Mouse (Mus musculus) MEL-GATA-1-ER (cell line): ENCODE measurements around the gene Slc25a23.
A peak's percentile ranks its signal among the peaks of the same experiment; 100 is the strongest.

Source experiments
- DNase-seq: peaks from one replicate; pipeline ENCODE4 v3.0.0-alpha.2; 2012; ENCODE audit warnings: low read depth; ENCODE audit errors: extremely low read depth

Slc25a23 gene

DNA sequence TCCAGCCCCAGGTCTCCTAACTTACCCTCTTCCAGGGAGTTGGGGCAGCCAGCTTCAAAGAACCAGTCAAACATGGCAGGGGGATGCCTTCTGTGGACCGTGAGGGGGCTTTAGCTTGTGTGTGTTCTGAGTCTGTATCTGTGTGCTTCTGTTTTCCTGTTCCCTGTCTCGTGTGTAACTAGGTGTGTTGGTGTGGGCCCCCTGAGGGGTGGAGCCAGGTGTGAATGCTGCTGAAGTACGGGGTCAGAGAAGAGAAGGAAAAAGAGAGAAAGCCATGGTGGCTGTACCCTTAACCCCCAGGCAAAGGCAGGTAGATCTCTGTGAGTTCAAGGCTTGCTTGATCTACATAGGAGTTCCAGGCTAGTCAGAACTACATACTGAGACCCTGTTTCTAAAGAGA, 17.3 kb upstream of the Slc25a23 start:
- DNase-seq, result no peak

DNA sequence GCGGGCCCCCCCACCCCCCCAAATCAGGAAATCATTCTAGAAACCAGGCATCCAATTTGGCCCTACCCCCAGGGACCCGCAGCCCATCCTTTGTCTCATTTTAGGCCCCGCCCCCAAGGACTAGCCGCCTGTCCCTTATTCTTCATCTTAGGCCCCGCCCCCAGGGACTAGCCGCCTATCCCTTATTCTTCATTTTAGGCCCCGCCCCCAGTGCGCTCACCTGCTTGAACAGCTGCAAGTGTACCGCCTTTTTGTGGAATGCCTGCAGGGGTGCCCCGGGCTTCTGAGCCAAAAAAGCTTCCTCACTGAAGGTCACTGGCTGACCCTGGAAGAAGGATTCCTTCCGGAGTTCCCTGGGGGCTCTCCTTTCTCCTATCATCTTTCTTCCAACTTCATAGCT, 11.0 kb upstream of the Slc25a23 start:
- no peak for DNase-seq

DNA sequence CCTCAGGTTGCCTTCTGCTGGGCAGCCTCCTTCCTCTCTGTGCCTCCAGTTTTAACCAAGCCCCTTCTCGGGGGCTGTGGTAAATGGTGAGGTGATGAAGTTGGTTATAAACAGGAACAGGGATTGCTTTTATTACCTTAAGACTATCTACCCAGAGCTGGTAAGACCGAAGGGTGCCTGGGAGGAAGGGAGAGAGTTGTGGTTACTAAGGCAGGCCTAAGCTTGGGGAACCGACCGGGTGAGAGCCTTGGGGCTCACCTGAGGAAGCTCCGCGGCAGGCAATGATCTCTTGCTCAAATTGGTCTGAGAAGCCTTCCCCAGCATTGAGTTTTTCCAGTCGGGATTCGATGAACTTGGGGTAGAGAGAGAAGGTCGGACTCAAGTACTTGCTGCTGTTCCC, 10.6 kb upstream of the Slc25a23 start:
- no peak for DNase-seq

DNA sequence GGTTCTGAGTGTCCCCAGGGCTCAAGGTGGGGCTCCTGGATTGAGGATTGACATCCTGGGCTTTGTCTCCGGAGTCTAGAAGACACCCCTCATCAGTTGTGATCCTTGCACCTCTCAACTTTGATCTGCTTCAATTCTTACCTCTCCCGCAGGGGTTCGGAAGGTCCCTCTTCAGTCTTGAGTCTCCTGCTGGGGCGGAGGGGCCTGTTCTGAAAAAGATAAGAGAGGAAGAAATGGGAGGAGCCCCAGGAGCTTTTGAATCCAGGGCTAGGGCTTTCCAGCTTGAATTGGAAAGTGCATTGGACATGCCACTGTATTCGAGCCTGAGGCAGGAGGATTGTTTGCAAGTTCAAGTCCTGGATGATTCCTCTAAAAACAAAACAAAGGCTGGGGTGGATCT, 7.2 kb upstream of the Slc25a23 start:
- no peak for DNase-seq

DNA sequence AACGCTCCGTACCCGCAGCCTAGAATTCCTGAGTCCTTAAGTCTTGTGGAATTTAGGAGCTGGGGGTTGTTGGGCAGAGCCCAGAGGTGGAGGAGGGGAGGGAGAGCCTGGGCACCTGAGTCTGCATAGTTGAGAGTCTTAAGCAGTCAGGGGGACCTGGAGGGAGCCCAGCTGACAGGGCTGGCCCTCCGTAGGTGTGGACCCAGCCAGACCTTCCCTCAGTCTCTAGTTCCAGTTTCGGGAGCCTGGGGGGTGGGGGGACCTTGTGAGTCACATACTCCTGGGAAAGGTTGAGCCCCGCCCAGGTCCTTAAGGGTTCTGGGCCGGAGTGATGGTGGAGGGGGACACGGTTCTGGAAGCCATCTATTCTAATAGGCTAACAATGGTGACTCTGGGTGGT, 3.4 kb upstream of the Slc25a23 start:
- DNase-seq, result no peak

DNA sequence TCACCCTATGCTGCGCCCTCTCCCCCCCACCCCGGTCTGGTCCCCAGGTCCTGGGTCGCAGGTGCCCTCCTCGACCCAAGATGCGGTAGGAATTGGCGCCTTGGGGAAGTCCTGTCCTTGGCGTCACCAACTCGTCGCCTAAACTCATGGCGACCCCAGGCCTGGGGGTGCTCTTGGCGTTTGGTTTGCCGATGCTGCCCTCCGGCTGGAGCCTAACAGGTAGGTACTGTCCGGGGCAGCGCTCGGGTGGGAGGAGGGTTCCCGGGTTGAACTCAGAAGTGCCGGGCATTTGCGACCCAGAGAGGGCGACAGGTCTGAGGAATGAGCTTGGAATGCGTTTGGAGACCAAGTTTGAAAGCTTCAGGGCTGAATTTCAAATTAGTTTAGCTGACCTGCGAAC, 2.9 kb upstream of the Slc25a23 start:
- DNase-seq, result no peak

DNA sequence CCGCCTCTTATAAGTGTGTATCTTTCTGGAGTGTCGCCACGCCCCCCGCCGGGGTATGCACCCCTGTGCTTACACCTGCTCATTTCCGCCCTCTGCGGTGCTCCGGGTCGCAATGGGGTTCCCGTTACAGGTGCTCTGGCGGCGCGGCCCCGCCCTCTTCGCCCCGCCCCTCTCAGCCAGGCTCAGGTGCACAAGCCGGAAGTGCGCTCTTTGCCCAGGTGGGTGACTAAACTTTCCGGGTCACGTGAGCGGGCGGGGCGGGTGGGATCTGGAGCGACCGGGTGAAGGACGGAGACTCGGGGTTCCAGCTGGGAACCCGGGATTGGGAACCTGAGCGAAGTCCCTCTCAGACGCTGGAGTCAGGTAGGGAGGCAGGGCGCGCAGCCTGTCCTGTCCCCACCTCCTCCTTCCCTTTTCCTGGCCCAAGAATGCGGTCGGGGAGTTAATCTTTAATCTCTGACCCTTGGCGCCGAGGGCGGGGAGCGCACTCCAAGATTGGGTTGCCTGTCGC, 2.4 kb upstream of the Slc25a23 start:
- no peak for DNase-seq

DNA sequence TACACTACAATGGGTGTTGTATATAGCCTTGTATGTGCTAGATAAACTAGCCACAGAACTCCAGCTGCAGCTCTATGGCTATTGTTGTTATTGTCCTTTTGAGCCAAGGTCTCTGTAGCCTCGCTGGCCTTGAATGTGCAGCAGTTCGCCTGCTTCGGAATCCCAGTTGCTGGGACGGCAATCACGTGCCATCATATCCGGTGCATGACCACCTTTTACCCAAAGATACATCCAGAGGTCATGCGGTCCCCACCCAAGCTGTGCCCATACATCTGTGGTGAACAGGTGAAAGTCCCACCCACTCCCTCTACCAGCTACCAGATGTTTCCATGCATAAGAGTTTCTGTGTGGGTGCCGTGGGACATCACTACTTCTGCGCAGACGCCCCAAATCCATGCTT, 1.4 kb upstream of the Slc25a23 start:
- DNase-seq, result no peak

DNA sequence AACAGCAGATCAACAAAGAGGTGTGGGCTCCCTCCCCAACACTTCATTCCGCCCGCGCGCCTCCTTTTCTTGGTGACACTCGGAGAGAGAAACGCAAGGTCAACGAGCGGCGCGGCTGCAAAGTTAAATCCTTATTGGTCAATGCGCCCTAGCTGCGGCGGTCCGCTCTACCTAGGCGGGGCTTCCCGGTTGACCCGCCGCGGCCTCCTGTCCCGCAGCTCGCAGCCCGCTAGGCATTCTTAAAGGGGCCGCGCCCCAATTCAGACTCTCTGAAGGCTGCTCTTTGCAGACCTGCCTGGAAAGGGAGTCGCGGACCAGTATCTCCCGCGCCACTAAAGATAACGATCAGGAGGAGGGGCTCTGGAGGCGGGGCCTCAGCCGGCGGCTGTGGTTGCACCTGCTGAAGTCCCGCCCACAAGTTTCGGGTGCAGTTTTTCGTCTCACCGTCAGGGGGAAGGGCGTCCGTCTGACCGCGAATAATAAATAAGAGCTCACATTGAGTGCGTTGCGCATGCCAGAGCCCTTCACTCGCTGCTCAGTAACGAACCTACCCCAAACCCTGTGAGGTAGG, 653 bp upstream of the Slc25a23 start:
- peak; percentile 90 for DNase-seq

DNA sequence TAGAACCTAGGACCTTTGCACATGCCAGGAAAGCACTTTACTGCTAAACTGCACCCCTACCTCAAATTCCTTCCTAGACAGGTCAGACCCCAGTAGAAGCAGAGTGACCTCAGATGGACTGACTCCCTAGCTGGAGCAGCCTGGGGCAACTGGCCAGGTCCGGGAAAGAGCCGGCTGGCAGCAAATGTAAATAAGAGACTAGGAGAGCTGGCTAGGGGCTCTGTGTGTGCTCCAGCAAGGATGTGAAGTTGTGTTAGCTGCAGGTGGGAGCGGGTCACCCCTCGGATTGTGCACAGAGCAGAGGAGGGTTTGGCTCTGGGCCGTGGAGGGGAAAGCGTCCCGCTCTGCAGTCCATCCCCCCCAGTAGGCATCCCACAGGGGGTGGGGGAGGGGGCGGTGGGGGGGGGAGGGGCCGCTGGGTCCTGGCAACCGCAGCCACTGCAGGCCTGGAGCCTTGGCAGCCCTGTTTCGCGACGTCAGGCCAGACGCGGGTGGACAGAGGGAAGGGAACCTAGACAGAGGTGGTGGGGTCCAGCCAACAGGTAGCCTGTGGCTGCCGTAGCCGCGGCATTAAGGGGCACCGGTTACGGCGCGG, 675 bp downstream of the Slc25a23 start, which contains the start of gene Crb3:
Gene Crb3, plus strand, starts transcription at position 215 of the 595 bp plus-strand sequence.
- no peak for DNase-seq

DNA sequence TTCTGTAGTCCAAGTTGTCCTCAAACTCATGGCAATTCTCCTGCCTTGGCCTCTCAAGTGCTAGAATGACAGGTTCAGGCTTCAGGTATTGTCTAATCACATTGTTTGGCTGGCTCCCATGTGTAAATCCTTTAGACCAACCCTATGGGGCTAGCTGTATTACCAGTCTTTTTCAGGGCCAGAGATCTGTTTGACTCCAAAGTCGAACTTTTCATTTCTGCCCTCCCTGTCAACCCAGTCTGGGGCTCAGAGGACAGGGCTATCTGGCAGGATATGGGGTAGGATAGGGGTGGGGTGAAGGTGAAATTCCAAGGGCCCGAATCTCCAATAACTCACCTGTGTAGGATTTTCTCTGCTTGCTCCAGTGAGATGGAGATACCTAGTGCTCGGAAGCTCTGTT, 3.4 kb downstream of the Slc25a23 start:
- DNase-seq, result no peak

DNA sequence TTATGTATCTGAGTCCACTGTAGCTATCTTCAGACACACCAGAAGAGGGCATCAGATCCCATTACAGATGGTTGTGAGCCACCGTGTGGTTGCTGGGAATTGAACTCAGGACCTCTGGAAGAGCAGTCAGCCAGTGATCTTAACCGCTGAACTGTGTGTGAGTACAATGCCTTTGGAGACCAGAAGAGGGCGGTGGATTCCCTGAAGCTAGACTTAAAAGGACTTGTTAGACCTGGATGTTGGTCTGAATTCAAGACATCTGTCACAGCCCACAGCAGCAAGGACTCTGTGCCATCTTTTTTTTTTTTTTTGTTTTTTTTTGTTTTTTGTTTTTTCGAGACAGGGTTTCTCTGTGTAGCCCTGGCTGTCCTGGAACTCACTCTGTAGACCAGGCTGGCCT, 8.0 kb downstream of the Slc25a23 start:
- peak; percentile 47 for DNase-seq

DNA sequence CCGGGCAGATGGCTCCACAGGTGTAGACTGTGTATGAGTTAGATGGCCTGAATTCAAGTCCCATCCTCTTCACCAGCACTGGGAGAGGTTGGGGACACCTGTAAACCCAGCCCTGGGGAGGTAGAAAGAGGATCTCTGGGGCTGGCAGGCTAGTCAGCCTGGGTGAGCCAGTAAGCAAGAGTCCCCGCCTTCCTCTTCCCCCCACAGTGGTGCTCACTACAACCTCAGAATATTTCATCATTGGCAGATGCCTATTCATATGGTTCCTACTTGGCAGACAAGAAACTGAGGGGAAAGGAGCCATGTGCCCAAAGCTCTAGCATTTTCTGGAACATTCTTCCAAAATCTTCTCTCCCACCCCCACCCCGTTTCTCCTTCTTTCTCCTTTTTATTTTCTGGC, 10.8 kb downstream of the Slc25a23 start:
- no peak for DNase-seq

DNA sequence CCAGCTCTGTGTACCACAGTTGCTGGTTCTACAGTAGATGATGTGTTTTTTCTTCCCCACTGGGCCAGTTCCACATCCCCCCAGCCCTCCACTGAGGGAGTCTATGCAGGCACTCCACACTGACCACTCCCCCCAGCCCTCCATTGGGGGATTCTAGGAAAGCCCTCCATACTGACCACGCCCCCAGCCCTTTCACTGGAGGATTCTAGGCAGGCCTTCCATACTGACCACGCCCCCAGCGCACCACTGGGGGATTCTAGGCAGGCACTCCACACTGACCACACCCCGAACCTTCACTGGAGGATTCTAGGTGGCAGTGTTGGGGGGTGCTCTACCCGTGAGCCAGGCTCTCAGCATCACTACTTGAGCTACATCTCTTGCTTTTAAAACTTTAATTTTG, 12.3 kb downstream of the Slc25a23 start:
- DNase-seq, result no peak

DNA sequence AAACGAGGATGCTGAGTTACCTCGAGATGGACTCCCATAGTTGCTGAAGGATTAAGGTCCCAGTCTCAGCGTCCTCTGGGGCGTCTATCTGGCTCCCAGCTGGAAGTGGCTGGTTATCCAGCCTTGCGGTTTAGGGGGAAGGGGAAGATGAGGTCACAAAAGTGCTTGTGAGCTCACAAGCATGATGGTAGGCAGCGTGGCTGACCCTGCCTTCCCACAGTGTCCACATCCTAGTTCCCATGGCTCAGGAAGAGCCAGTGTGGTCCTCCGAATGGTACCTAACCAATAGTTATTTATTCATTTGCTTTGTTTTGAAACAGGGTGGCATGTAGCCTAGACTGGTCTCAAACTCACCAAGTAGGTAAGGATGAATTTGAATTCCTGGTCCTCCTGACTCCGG, 18.1 kb downstream of the Slc25a23 start, which contains the start of gene Slc25a41:
Gene Slc25a41, minus strand, starts transcription at position 101 of the 400 bp plus-strand sequence.
- no peak for DNase-seq

DNA sequence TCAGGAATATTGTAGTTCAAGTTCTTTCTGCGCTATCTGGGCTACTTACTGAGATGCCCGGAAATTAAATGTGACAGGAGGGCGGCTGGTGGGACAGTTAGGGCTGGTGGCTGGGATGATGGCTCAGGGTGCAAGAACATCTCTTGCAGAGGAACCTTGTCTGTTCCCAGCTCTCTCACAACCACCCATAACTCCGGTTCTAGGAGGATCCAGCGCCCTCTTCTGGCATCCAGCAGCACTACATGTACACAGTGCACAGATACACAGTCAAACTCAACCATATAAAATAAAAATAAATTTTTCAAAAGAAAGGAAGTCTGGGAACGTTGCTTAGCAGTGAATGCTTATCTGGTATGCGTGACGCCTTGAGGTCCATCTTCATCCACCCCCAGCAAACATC, 20.7 kb downstream of the Slc25a23 start:
- no peak for DNase-seq

DNA sequence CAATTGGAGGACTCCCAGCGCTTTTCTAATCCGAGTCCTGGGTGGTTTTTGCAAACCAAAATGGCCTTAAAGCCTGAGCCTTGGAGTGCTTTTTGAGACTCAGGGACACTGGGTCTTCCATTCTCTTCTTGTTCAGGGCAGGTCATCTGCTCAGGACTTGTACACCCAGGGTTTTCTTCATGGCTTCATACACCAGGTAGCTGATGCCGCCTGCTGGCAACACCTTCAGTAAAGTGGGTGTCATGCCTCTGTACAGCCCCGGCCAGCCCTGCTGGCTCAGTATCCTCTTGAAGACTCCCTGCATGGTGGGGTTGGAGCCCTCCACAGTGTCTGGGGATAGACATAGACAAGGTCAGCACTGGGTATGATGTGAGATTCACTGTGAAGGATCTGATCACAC, 26.8 kb downstream of the Slc25a23 start:
- no peak for DNase-seq

DNA sequence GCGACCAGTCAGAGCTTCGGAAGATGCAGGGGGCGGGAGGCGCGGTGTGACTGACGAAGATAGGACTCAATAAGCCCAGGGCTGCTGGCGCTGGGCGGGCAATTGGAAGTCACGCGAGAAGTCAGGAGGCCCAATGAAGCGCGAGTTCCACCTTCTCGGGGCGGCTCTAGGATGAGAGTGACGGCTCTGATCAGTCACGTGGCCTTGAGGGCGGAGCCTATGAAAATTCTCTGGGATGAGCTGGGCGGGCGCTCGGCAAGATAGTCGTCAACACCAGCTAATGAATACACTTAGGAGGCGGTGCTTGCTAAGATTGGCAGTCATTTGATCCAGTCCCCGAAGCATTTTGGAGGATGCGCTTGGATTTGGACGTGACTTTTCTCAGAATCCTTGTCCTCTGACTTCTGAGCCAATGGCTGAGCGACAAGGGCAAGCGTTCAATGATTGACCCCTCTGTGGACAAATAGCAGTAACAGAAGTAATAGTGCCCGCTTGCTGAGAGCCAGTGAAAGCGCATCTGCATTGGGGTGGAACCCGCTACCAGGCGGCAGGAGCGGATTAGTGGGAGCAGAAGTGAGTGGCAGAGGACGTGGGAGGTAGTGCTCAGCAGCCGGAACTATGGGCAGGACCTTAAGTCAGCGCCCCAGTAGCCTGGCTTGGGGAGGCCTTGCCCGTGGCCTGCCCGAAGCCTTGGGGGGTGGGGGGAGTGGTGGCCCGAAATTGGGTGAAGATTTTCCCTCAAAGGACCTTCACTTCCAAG, 27.8 kb downstream of the Slc25a23 start:
- peak; percentile 100 for DNase-seq

DNA sequence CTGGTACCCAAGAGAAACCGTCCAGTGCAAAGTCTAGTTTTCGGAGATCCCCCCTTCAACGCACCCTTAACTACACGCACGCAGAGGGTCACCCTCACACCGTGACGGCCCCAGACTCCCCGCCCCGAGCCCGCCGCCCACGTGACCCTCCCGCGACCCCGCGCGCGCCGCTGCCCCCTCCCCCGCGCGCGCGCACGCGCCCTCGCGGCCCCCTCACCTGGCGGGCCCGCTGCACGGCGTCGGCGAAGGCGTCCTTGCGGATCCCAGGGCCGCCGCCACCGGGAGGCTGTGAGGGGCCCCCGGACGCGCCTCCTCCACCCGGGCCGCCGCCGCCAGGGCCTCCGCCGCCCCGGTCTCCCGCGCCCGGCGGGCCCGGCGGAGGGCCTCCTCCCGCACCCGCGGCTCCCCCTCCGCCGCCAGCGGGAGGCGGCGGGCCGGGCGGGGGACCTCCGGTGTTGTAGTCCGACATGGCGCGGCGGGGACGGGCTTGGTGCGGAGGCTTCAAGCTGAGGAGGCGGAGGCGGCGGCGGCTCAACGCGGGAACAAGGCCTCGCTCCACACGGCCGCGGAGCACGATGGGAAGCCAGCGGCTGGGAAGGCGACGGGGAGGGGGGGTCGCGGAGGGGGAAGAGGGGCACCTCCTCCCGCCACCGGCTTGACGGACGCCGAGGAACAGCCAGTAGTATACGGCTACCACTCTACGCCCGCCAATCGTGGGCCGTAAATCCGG, 28.6 kb downstream of the Slc25a23 start, which contains the start of gene Khsrp:
Gene Khsrp, minus strand, starts transcription at position 592 of the 730 bp plus-strand sequence.
- DNase-seq, result no peak

DNA sequence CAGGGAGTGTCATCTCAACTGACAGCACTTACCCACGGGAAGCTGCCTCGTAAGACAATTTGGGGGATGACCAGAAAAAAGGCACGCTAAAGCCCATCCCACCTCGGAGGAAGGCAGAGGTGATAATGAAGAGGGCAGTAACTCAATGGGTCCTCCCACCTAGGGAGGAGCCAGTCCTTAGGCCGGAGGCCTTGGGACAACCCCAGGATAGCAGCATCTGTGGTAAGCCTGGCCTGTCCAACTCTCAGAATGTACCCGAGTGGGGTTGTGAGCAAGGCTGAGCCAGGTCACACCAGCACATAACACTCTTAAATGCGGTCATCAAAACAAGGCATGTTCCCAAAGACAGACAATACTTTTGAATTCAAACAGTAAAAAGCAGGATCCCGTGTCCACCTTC, 30.0 kb downstream of the Slc25a23 start:
- no peak for DNase-seq

DNA sequence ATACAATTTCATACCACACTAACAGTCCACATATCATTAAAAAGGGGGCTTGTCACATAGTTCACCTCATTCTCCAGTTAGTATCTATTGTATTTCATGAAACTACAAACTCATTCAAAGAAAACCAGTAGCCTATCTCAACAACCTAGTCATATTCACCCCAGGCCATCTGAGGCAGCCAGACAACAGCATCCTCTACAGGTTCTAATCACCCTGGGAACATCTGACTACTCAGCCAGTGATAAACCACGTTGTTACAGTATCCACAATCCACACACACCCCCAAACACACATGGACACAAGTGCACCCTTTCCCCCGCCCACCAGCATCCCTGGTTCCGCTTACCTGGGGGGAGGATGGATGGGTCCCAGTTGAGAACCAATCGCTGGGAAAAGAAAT, 32.2 kb downstream of the Slc25a23 start:
- DNase-seq, result no peak

DNA sequence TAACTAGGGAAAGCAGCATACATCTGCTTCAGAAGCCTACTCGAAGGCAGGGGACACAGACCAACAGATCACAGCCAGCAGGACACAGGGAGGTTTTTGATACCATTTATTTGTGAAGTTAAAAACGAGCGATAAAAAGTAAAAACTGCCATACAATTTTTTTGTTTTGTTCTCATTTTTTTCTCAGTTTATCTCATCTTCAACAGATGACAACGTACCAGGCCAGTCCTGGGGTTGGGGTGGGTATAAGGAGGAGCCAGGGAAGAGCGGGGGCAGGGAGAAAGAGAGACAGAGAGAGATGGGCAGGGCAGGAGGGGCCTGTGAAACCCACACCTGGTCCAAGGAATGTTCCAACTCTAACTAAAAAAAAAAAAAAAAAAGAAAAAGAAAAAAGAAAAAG, 38.7 kb downstream of the Slc25a23 start:
- no peak for DNase-seq
